Mouse (Mus musculus): ENCODE data around the gene Hdac2. TPM values are rescaled to one million over a fixed set of nuclear protein-coding genes. Genes with fewer than 3 reads are reported as not detected.

The Hdac2 gene
- polyA plus RNA-seq, 1 experiment from 2014 or later, result 460 TPM

DNA sequence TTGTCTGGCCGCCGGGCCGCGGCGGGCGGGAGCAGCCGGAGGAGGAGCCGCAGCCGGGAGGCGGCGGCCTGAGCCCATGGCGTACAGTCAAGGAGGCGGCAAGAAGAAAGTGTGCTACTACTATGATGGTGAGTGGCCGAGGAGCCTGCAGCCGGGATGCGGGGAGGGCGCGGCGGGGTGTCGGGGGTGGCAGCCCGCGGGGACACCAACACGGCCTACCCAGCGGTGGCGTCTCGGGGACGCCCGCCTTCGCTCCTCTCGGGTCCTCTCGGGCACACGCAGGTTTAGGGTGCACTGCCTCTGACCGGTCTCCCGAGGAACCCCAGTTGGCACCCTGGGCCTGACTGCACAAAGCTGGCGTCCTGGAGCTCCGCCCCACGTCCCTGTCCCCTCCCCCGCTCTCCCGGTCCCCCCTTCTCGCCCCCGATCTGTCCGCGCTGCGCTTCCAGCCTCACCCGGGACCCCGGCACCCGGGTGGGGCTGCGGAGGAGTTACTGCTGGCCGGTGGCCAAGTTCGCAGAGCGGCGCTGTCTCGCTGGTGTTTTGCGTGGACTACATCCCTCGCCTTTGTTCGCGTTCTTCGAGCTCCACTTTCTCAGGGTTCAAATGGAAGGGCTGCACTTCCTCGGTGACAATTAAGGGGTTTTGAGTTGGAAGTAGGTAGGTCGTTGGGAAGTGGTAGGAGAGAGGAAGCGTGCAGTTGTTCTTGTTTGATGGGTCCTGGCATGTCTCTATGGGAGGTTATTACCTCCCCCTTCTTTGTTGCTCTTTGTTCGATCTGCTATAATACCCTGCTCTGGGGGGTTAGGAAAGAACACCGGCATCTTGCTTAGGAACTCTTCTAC is 554 bp downstream of the Hdac2 start:
- under 1% methylated on average over 47 of the region's 63 CpGs for WGBS
- H3K4me3 ChIP-seq (ENCODE audit: low read depth, low read length), result peak overlapping the region; percentile 96

DNA sequence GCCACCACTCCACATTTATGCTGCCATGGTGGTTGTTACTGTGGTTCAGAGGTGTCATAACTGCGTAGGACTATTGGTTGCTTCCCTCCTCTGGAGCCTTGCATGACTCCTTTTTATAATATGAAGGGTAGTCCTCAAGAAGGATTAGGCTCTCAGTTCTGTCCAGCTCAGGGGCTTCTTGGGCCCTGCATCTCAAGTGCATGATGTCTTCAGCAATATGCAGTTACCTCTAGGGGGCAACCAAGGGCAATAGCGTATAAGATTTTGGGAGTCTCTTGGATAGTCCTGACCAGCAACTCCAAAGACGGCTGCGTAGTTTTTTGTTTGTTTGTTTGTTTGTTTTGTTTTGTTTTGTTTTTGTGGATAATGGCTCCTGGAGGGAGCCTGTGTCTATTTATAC is 7.5 kb downstream of the Hdac2 start:
- Histone ChIP-seq H3K27ac (ENCODE audit: low read depth, low read length) (no peak overlapping the region), H3K4me2 (replicated peaks; ENCODE audit: low read depth, low read length) (no peak overlapping the region), H3K9me3 (ENCODE audit: control insufficient read depth, low read length) (no peaks in the 10 kb centered on the region), H3K36me3 (ENCODE audit: control insufficient read depth, insufficient read depth, low read length) (no peaks in the 10 kb centered on the region), H3K4me3 (ENCODE audit: low read depth, low read length) (no peak overlapping the region), H3K9ac (ENCODE audit: low read depth, low read length) (no peak overlapping the region), H3K4me1 (replicated peaks; ENCODE audit: control insufficient read depth, insufficient read depth, low read length) (no peaks in the 10 kb centered on the region), H3K27me3 (ENCODE audit: control insufficient read depth, insufficient read depth, low read length) (no peaks in the 10 kb centered on the region)
- DNase-seq (ENCODE audit: low spot score) (no peak), ATAC-seq (ENCODE audit: low FRiP score) (no peak)
- WGBS, result 93% methylated on average over 4 of the region's 4 CpGs

More for the DNA sequence above, 554 bp downstream of the Hdac2 start:
- DNase-seq (ENCODE audit: low spot score) (peak; percentile 75), ATAC-seq (ENCODE audit: low FRiP score) (peak; percentile 83)
- H3K9me3 ChIP-seq (ENCODE audit: control insufficient read depth, low read length), result no peaks in the 10 kb centered on the region
- H3K27me3 ChIP-seq (ENCODE audit: control insufficient read depth, insufficient read depth, low read length), result no peaks in the 10 kb centered on the region
- peak overlapping the region; percentile 99 for H3K9ac ChIP-seq (ENCODE audit: low read depth, low read length)
- H3K4me2 ChIP-seq (replicated peaks; ENCODE audit: low read depth, low read length), result peak overlapping the region; percentile 30
- peak overlapping the region; percentile 98 for H3K27ac ChIP-seq (ENCODE audit: low read depth, low read length)
- H3K36me3 ChIP-seq (ENCODE audit: control insufficient read depth, insufficient read depth, low read length), result no peaks in the 10 kb centered on the region
- H3K4me1 ChIP-seq (replicated peaks; ENCODE audit: control insufficient read depth, insufficient read depth, low read length), result no peaks in the 10 kb centered on the region

DNA sequence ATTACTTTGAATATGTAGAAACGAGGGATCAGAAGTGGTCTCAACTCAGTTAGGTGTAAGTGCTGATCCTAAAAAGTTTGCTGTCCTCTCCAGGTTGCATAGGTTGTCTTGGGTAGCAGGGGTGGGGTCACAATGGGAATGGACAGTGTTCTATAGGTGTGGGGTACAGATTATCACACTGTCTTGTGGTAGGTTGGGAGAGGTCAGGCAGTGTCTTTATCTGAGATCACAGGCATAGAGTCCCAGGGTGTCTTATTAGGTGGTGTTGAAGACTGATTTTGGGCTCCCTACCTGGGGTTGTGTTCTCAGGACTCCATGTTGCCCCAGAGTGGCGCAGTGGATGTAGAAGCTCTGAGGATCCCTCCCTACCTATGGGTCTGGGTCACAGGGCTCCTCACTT is 17.8 kb downstream of the Hdac2 start:
- Histone ChIP-seq H3K4me1 (replicated peaks; ENCODE audit: control insufficient read depth, insufficient read depth, low read length) (no peaks in the 10 kb centered on the region), H3K36me3 (ENCODE audit: control insufficient read depth, insufficient read depth, low read length) (peaks cover 26% of the 10 kb centered on the region), H3K4me3 (ENCODE audit: low read depth, low read length) (no peak overlapping the region), H3K9ac (ENCODE audit: low read depth, low read length) (no peak overlapping the region), H3K4me2 (replicated peaks; ENCODE audit: low read depth, low read length) (no peak overlapping the region), H3K9me3 (ENCODE audit: control insufficient read depth, low read length) (no peaks in the 10 kb centered on the region), H3K27me3 (ENCODE audit: control insufficient read depth, insufficient read depth, low read length) (no peaks in the 10 kb centered on the region), H3K27ac (ENCODE audit: low read depth, low read length) (no peak overlapping the region)
- WGBS, result 88% methylated on average over 2 of the region's 2 CpGs
- DNase-seq (ENCODE audit: low spot score) (no peak), ATAC-seq (ENCODE audit: low FRiP score) (peak; percentile 53; the same call in 1 of the 2 replicates)

DNA sequence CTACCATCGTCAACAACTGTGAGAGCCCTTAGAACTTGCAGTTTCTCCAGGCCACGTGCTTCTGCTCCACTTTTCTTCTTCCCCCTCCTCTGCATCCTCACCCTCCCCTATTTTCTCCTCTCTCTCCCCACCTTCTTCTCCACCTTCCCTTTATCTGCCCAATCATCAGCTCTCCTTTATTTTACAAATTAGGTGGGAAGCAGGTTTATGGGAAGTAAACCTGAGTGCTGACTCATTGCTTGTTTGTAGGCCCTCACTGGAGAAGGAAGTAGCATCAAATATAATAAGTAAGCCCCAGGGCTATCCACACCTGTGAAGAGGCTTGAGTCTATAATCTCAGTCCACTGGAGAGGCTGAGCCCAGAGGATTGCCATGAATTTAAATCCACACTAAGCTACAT is 26.5 kb downstream of the Hdac2 start:
- 94% methylated on average over 2 of the region's 2 CpGs for WGBS

DNA sequence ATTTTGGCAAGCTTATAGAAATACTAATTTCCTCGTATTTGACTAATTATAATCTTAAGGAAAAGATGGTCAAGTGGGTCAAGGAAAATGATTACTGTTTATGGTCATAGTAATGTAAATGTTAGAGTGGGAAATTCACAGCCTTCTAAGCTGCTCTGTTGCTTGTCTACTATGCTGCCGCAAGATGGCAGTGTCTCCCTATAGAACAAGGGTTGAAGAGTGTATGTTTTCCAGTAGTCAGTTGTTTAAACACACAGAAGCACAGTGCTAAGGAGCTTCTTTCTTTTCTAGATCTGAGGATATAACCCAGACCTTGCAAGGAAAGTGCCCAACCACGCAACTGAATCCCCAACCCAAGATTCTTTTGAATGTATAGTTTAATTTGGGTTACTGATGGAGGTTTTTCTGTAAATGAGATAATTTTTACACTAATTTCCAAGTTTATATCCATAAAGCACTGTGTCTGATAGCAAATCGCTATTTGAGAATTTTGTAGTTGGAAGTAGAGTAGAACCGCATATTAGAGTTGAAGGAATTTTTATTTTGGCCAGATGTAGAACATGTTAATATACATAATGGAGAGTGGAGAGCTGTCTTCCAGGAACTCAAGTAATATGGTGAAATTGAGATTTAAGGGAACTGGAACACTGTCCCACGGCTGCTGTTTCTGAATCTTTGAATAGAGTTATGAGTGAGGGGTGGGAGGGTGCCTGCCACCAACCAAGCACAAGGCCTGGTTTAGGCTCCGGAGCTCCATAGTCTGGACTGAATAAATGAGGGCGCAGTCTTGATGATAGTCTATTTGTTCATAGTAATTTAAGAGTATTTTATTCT is 40.1 kb downstream of the Hdac2 start:
- peak; percentile 91 for ATAC-seq (ENCODE audit: low FRiP score)
- no peaks in the 10 kb centered on the region for H3K27me3 ChIP-seq (ENCODE audit: control insufficient read depth, insufficient read depth, low read length)
- H3K4me1 ChIP-seq (replicated peaks; ENCODE audit: control insufficient read depth, insufficient read depth, low read length), result no peaks in the 10 kb centered on the region
- no peak overlapping the region for H3K9ac ChIP-seq (ENCODE audit: low read depth, low read length)
- no peaks in the 10 kb centered on the region for H3K36me3 ChIP-seq (ENCODE audit: control insufficient read depth, insufficient read depth, low read length)
- no peak overlapping the region for H3K27ac ChIP-seq (ENCODE audit: low read depth, low read length)
- H3K9me3 ChIP-seq (ENCODE audit: control insufficient read depth, low read length), result no peaks in the 10 kb centered on the region
- no peak overlapping the region for H3K4me2 ChIP-seq (replicated peaks; ENCODE audit: low read depth, low read length)
- DNase-seq (ENCODE audit: low spot score), result peak; percentile 84
- no peak overlapping the region for H3K4me3 ChIP-seq (ENCODE audit: low read depth, low read length)
- WGBS, result 54% methylated on average over 8 of the region's 8 CpGs

More for the DNA sequence above, 26.5 kb downstream of the Hdac2 start:
- DNase-seq (ENCODE audit: low spot score) (no peak), ATAC-seq (ENCODE audit: low FRiP score) (no peak)
- no peak overlapping the region for H3K4me2 ChIP-seq (replicated peaks; ENCODE audit: low read depth, low read length)
- H3K9ac ChIP-seq (ENCODE audit: low read depth, low read length), result no peak overlapping the region
- peaks cover 15% of the 10 kb centered on the region; the same call in 1 of the 2 replicates for H3K36me3 ChIP-seq (ENCODE audit: control insufficient read depth, insufficient read depth, low read length)
- H3K27me3 ChIP-seq (ENCODE audit: control insufficient read depth, insufficient read depth, low read length), result no peaks in the 10 kb centered on the region
- H3K27ac ChIP-seq (ENCODE audit: low read depth, low read length), result no peak overlapping the region
- H3K4me1 ChIP-seq (replicated peaks; ENCODE audit: control insufficient read depth, insufficient read depth, low read length), result no peaks in the 10 kb centered on the region
- no peak overlapping the region for H3K4me3 ChIP-seq (ENCODE audit: low read depth, low read length)
- no peaks in the 10 kb centered on the region for H3K9me3 ChIP-seq (ENCODE audit: control insufficient read depth, low read length)

DNA sequence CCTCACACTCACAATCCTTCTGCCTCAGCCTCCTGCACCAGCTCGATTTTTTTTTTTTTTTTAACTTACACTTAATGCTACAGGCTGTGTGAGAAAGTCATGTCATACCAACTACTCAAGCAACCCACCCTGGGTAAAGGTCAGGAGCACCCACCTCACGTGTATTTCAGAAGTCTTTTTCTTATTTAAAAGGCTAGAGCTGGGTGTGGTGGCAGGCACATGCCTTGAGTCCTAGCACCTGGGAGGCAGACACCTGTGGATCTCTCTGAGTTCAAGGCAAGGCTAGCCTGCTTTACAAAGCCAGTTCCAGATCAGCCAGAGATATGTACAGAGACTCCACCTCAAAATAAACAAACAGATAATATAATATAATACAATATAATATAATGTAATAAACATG is 41.4 kb downstream of the Hdac2 start:
- Histone ChIP-seq H3K4me3 (ENCODE audit: low read depth, low read length) (no peak overlapping the region), H3K27ac (ENCODE audit: low read depth, low read length) (no peak overlapping the region), H3K4me2 (replicated peaks; ENCODE audit: low read depth, low read length) (no peak overlapping the region), H3K9me3 (ENCODE audit: control insufficient read depth, low read length) (no peaks in the 10 kb centered on the region), H3K27me3 (ENCODE audit: control insufficient read depth, insufficient read depth, low read length) (no peaks in the 10 kb centered on the region), H3K9ac (ENCODE audit: low read depth, low read length) (no peak overlapping the region), H3K36me3 (ENCODE audit: control insufficient read depth, insufficient read depth, low read length) (no peaks in the 10 kb centered on the region), H3K4me1 (replicated peaks; ENCODE audit: control insufficient read depth, insufficient read depth, low read length) (no peaks in the 10 kb centered on the region)
- no peak for ATAC-seq (ENCODE audit: low FRiP score)
- 79% methylated on average over 2 of the region's 2 CpGs for WGBS
- no peak for DNase-seq (ENCODE audit: low spot score)

DNA sequence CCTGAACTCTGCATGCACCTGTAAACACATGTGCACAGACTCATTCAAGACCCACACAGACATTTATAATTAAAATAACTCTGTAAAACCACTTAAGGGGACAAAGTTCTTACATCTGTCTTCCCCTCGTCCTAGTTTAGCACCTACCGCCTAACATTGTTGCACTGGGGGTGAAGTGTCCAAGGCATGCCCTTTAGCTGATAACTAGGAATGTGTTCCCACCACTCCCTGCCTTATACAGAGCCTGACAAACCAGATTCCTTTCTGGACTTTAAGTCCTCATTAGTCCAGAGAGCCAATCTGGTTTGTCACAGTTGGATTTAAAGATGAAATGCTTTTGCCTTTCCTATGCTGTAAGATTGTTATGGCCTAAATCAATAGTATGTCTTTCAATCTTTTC is 41.9 kb downstream of the Hdac2 start:
- Histone ChIP-seq H3K27me3 (ENCODE audit: control insufficient read depth, insufficient read depth, low read length) (no peaks in the 10 kb centered on the region), H3K4me3 (ENCODE audit: low read depth, low read length) (no peak overlapping the region), H3K36me3 (ENCODE audit: control insufficient read depth, insufficient read depth, low read length) (no peaks in the 10 kb centered on the region), H3K27ac (ENCODE audit: low read depth, low read length) (no peak overlapping the region), H3K4me2 (replicated peaks; ENCODE audit: low read depth, low read length) (no peak overlapping the region), H3K4me1 (replicated peaks; ENCODE audit: control insufficient read depth, insufficient read depth, low read length) (no peaks in the 10 kb centered on the region), H3K9ac (ENCODE audit: low read depth, low read length) (no peak overlapping the region), H3K9me3 (ENCODE audit: control insufficient read depth, low read length) (no peaks in the 10 kb centered on the region)
- no peak for DNase-seq (ENCODE audit: low spot score)
- 91% methylated on average over 2 of the region's 2 CpGs for WGBS
- ATAC-seq (ENCODE audit: low FRiP score), result no peak

DNA sequence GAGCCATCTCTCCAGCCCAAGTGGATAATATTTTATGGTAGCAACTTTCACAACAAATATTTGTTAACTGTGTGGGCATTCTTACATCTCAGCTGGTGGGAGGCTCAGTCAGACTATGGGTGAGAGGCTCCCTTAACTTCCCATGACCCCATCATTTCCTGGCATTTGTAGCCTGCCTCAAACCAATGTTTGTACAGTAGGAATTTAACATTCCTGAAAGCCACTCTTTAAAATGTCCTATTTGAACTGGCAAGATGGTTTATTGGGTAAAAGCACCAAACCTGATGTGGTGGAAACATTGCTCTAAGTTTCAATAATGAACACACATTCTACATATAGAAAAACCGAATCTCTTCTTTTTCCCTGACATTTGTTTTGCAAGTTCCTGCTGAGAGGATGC is 50.0 kb downstream of the Hdac2 start:
- 67% methylated on average over 1 of the region's 1 CpGs for WGBS
- Histone ChIP-seq H3K27me3 (ENCODE audit: control insufficient read depth, insufficient read depth, low read length) (no peaks in the 10 kb centered on the region), H3K4me3 (ENCODE audit: low read depth, low read length) (no peak overlapping the region), H3K9me3 (ENCODE audit: control insufficient read depth, low read length) (no peaks in the 10 kb centered on the region), H3K4me2 (replicated peaks; ENCODE audit: low read depth, low read length) (no peak overlapping the region), H3K27ac (ENCODE audit: low read depth, low read length) (no peak overlapping the region), H3K36me3 (ENCODE audit: control insufficient read depth, insufficient read depth, low read length) (no peaks in the 10 kb centered on the region), H3K4me1 (replicated peaks; ENCODE audit: control insufficient read depth, insufficient read depth, low read length) (no peaks in the 10 kb centered on the region), H3K9ac (ENCODE audit: low read depth, low read length) (no peak overlapping the region)
- ATAC-seq (ENCODE audit: low FRiP score) (no peak), DNase-seq (ENCODE audit: low spot score) (no peak)

Measured in hindbrain, embryonic 11.5 days (tissue).